Mouse (Mus musculus) heart, postnatal 14 days (tissue): ENCODE measurements around the gene Rassf5. TPM values are rescaled to one million over a fixed set of nuclear protein-coding genes. Genes with fewer than 3 reads are reported as not detected.

Source experiments
- DNase-seq, 2 experiments: peaks; one replicate each; pipeline ENCODE4 v3.0.0; 2021 to 2022
- intact Hi-C: fragments of 180-260 bp; cut with DNase I; formaldehyde crosslinking; loops from one replicate; pipeline ENCODE4 v1.15.1; 2025
- long read RNA-seq, 2 experiments: library from polyadenylated mRNA; stranded (forward); transcript quantifications; one replicate each; pipeline ENCODE4 v2.0.0; 2021
- total RNA-seq, 2 experiments: library from RNA; stranded (reverse); gene quantifications; 2 replicates each; pipeline ENCODE4 v1.2.3; 2021

Rassf5 gene
- total RNA-seq = 1 to 10 TPM; 2.4 to 5.1 TPM
- long read RNA-seq, experiment 1, transcript Rassf5-202 (5 exons, 3,076 nt) = major isoform, 5 of 11 reads
- long read RNA-seq, experiment 1, partial matches to known transcripts = 1 of 11 reads
- long read RNA-seq, experiment 1, other reads (novel, unspliced or antisense) = 3 of 11 reads
- long read RNA-seq, experiment 2, partial matches to known transcripts = 0 of 5 reads
- long read RNA-seq, experiment 2, other reads (novel, unspliced or antisense) = 0 of 5 reads

DNA sequence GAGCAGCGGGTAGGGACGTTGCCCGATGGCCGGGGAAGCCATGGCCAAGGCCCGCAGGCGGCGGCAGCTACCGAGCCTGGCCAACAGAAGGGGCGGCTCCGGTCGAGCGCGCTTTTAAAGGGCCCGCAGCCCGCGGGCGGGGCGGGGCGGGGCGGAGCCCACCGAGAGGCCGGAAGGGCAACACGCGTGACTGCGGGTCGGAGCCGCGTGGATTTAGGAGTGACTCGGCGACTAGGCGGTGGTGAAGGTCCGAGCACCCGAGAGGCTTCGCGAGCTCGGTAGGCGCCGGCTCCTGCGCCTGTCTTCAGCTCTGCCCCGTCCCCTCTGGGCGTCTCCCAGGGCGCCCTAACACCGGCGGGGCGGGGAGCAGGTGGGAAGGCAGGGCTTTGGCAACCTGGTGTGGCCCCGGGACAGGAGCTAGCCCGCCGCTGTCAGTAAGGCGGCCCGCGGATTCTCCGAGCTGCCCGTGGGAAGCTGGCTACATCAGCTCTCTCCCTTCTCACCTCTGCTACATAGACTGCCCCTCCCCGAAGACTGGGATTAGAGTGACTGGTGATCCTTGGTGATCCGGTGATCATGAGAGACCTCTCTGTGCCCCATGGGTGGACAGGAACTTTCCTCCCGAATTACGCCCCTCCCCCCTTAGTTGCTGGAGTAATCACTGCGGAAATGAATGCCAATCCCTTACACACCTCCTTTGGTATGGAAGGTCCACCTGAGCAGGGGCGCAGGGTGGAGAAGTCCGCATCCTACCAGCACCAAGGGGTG is at the start of gene Rassf5:
TSS of gene Rassf5 (minus strand) at position 170 of the 768 bp plus-strand sequence.
- intact Hi-C loops = no loop called here
- DNase-seq = peak; percentile 77 to 81

DNA sequence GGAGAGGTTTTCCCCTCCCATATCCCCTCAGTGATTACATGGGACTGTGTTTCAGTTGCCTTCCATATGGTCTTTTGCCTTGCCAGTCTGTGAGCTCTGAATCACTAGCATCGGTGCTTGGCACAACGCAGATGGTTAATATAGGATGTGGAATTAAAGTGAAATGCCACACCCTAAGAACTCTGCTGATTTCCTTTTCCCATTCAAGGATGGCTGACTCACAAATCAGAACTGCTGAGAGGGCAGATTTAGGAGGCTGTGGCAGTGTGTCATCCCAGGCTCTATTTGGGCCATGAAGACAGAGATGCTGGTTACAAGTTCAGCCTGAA is 48.8 kb upstream of the Rassf5 start:
- intact Hi-C loops = no loop called here
- no peak for DNase-seq

DNA sequence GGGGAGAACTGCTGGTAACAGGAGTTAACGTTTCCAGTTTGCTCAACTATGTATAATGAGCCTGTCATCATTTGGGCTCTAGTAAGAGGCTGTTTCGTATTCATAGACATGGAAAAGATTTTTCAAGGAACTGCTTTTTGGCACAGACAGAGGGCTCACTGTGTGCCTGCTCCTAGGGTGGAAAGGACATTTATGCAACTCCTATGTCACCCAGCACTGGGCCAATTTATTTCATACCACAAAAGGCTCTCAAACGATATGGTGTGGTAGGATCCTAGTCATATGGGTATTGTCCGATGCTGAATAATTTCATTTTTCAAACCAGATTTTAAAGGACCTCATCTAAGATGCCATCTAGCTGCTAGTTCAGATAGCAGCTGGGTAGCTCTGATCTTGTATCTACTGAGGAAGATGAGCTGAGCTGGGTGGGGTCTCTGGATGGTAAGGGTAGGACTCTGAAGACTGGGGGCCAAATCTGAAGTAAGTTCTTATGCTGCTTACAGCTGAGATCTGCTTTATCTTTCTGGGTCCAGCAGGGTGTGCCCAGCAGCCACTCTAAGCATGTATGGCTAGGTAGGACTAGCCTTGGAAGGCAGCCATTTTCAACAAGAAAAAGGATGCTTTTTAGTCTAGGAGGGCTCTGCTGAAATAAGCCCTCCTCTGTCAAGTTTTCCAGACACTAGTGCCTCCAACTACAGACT is 48.3 kb upstream of the Rassf5 start:
- intact Hi-C loops = no loop called here
- DNase-seq = no peak

DNA sequence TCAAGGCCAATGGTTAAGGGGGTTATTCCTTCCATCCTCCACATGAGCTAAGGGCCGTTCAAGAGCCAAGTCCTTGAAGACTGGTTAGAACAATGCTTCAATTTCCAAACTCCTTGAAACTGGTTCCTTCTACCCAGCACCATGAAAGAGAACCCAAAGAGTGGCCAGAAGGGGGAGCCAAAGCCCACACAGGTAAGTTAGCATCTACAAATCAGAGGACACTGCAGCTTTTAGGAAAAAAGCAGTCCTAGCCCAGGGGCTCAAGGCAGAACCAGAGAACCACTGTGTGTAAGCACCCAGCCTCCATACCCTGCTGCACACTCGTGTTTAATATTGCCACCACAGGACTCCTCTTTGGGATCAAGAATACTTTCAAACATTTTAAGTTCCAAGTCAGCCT is 45.6 kb upstream of the Rassf5 start:
- peak; percentile 59 to 69 for DNase-seq
- intact Hi-C loops = loop anchor here (2.0 kb wide), 1 partner anchor 264 kb away; no protein-coding TSS in a partner anchor

DNA sequence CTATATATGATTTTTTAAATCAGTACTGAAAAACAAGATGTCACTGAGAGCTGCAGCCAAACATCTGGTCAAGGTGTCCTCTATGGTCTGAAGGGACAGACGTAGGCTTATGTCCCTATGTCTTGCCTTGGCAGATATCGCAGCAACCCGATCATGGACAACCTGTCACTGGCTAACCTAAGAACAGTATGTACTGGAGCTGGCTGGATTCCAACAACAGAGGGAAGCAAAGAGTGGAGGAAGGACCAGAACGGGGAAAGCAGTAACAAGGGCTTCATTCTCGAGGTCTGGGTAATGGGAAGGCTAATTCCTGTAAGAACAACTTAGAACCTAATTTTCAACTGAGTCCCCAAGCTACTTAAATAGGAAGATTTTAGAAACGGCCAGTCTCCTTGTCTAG is 43.9 kb upstream of the Rassf5 start:
- no peak for DNase-seq
- intact Hi-C loops = no loop called here

GRCm38 (mm10) chr1:131287267-131287666 is 42.2 kb upstream of the Rassf5 start:
- intact Hi-C loops = no loop called here
- no peak for DNase-seq

GRCm38 (mm10) chr1:131286803-131287202 is 41.7 kb upstream of the Rassf5 start:
- DNase-seq = peak in 1 of 2 experiments; percentile 16
- intact Hi-C loops = no loop called here

DNA sequence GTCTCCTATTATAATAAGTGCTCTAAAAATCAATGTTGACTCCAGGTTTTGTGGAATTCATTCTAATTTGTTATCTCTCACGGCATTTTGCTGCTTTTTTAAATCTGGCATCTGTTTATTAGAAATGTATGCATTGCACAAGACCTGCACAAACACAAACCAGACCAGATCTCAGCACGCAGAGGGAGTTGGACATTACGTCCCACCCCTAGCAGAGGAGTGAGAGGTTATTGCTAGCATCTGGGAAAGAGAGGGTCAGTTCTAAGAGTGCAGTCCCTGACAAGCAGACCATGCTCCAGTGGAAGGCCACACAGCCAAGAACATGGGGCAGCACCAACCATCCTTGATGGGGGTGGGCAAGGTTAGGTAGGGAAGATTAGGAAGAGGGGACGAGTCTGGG is 39.6 kb upstream of the Rassf5 start:
- no peak for DNase-seq
- intact Hi-C loops = no loop called here

GRCm38 (mm10) chr1:131284167-131284566 is 39.1 kb upstream of the Rassf5 start:
- intact Hi-C loops = no loop called here

DNA sequence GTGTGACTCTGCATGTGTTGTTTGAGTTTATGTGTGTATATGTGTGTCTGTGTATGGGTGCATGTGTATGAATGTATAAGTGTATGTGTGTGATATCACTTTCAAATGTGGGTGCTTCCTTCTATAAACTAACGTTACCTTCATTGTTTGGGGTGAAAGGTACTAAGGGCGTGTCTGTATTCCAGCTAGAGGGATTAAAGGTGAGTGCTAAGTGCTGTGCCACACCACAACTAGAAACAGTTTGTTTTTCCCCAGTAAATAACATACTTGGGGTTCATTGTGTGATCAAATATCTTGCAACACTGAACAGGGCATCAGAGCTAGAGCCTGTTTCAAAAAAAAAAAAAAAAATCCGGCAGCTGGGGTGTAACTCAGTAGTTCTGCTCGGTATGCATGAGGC is 36.7 kb upstream of the Rassf5 start:
- intact Hi-C loops = no loop called here
- no peak for DNase-seq

More at GRCm38 (mm10) chr1:131284167-131284566, 39.1 kb upstream of the Rassf5 start:
- DNase-seq = no peak

GRCm38 (mm10) chr1:131280280-131280679 is 35.2 kb upstream of the Rassf5 start:
- intact Hi-C loops = no loop called here
- DNase-seq = no peak

DNA sequence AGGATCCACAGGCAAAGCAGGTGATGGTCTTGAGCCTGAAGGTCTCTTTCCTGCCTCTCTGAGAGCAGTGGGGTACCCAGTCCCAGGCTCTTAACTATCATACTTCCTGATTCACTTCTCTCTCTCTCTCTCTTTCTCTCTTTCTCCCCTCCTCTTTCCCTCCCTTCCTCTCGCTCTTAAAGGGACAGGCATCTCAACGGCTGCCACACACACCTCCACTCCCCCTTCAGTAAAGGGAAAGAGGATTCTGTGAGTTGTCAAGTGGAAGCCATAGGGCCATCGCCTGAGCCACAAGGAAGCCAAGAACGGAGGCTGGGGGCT is 34.4 kb upstream of the Rassf5 start, which contains the start of gene Ikbke:
TSS of gene Ikbke (minus strand) at position 151 of the 321 bp plus-strand sequence.
- intact Hi-C loops = no loop called here
- DNase-seq = no peak

GRCm38 (mm10) chr1:131278606-131279455 is 33.8 kb upstream of the Rassf5 start:
- intact Hi-C loops = no loop called here
- no peak for DNase-seq

GRCm38 (mm10) chr1:131276831-131277230 is 31.8 kb upstream of the Rassf5 start:
- intact Hi-C loops = no loop called here
- no peak for DNase-seq

GRCm38 (mm10) chr1:131275577-131275976 is 30.5 kb upstream of the Rassf5 start:
- no peak for DNase-seq
- intact Hi-C loops = no loop called here

- intact Hi-C loops = no loop called here
- DNase-seq = no peak
Measured at GRCm38 (mm10) chr1:131274725-131275539, 29.9 kb upstream of the Rassf5 start.

- intact Hi-C loops = no loop called here
Measured at GRCm38 (mm10) chr1:131269797-131270578, 24.9 kb upstream of the Rassf5 start.

DNA sequence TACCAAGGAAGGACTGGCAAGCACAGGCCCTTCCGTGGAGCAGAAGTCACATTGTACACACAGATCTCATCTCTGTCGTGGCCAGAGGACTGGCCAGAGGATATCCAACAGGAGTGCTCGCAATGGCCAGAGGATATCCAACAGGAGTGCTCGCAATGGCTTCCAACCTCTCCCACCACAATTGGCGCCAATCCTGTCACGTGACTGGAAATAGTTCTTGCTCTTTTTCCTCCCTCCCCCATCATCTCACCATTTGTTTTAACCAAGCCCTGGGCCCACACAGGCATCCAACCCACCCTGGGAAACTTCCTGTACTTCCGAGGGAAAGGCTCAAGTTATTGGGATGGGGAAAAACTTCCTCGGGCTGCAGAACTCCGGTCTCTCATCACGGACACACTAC is 23.7 kb upstream of the Rassf5 start:
- no peak for DNase-seq
- intact Hi-C loops = no loop called here

More at GRCm38 (mm10) chr1:131269797-131270578, 24.9 kb upstream of the Rassf5 start:
- DNase-seq = peak; percentile 67 to 76

- DNase-seq = no peak
- intact Hi-C loops = loop anchor here (5.0 kb wide), 1 partner anchor 387 kb away; no protein-coding TSS in a partner anchor
Measured at GRCm38 (mm10) chr1:131263905-131264304, 18.8 kb upstream of the Rassf5 start.
